Mouse (Mus musculus) hindbrain, embryonic 15.5 days (tissue): ENCODE data around the gene Il34. TPM values are rescaled to one million over a fixed set of nuclear protein-coding genes. Genes with fewer than 3 reads are reported as not detected.

Source experiments
- ATAC-seq: fragments of 200-750 bp; cut with Nextera tagmentation; 2 replicates; pipeline ENCODE4 v1.8.0; 2017; ENCODE audit warnings: low read depth, moderate number of reproducible peaks, moderate TSS enrichment; ENCODE audit not compliant: low FRiP score
- H3K27ac ChIP-seq: fragments of 300-500 bp; sonication (generic); replicated peaks from 2 replicates; pipeline ENCODE4 v1.5.1; 2015; ENCODE audit warnings: mild to moderate bottlenecking, inconsistent platforms
- H3K27me3 ChIP-seq: fragments of 300-500 bp; sonication (generic); 2 replicates; pipeline ENCODE4 v1.6.1; 2015; ENCODE audit warnings: control low read depth, inconsistent platforms
- H3K36me3 ChIP-seq: fragments of 300-500 bp; sonication (generic); 2 replicates; pipeline ENCODE4 v1.6.1; 2015; ENCODE audit warnings: control low read depth, inconsistent platforms
- H3K4me1 ChIP-seq: fragments of 300-500 bp; sonication (generic); replicated peaks from 2 replicates; pipeline ENCODE4 v1.6.1; 2015; ENCODE audit warnings: control low read depth, inconsistent platforms
- H3K4me2 ChIP-seq: fragments of 300-500 bp; sonication (generic); 2 replicates; pipeline ENCODE4 v1.6.1; 2015; ENCODE audit warnings: moderate library complexity, mild to moderate bottlenecking, inconsistent platforms
- H3K4me3 ChIP-seq: fragments of 300-500 bp; sonication (generic); 2 replicates; pipeline ENCODE4 v1.5.1; 2015; ENCODE audit warnings: mild to moderate bottlenecking, inconsistent platforms
- H3K9ac ChIP-seq: fragments of 300-500 bp; sonication (generic); 2 replicates; pipeline ENCODE4 v1.6.1; 2015; ENCODE audit warnings: inconsistent platforms
- H3K9me3 ChIP-seq: fragments of 300-500 bp; sonication (generic); 2 replicates; pipeline ENCODE4 v1.6.1; 2016; ENCODE audit warnings: control low read depth, inconsistent platforms
- WGBS: fragments of 180-500 bp; shearing (Covaris S2); methylation state at CpG from one replicate; pipeline ENCODE4 v1.1.7; 2015; 5-methylcytosine and 5-hydroxymethylcytosine counted together
- polyA plus RNA-seq: library from polyadenylated mRNA; unstranded; fragments of >200 nt; fragmentation: Nextera tagmentation; extraction: Ambion mirVana; gene quantifications from 2 replicates; pipeline ENCODE4 v1.2.1, GENCODE M21; 2015

Gene Il34
- polyA plus RNA-seq = 5.8 and 7.8 TPM in 2 replicates

DNA sequence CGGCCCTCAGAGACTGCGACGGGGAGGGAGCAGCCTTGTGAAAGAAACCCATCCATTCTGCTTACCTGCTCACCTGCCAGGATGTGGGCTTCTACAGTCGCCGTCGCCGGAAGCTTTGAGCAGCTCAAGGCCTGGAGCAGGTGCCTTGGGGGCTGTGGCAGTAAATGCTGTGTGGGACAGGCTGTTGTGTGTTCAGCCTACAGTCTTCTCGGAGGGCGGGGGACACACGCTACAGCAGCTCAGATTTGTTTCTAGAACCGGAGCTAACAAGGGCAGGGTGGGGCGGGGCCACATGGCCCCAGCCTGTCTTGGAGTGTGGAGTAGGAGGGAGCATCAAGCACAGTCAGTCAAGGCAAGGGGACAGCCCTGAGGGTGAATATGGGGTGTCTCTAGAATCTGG, at the start of gene Il34:
TSS of gene Il34 (minus strand) at position 256 of the 400 bp plus-strand sequence.
- no peaks in the 10 kb centered on the region for H3K9me3 ChIP-seq
- WGBS = 40% methylated on average over 12 of the region's 12 CpGs
- no peak within 1 kb of the TSS for H3K4me3 ChIP-seq
- peaks cover 20% of the 10 kb centered on the region for H3K36me3 ChIP-seq
- H3K9ac ChIP-seq = no peak within 1 kb of the TSS
- no peak within 1 kb of the TSS for H3K4me2 ChIP-seq
- no peak within 1 kb of the TSS for H3K27ac ChIP-seq
- no peaks in the 10 kb centered on the region for H3K27me3 ChIP-seq
- ATAC-seq = no peak
- no peaks in the 10 kb centered on the region for H3K4me1 ChIP-seq

DNA sequence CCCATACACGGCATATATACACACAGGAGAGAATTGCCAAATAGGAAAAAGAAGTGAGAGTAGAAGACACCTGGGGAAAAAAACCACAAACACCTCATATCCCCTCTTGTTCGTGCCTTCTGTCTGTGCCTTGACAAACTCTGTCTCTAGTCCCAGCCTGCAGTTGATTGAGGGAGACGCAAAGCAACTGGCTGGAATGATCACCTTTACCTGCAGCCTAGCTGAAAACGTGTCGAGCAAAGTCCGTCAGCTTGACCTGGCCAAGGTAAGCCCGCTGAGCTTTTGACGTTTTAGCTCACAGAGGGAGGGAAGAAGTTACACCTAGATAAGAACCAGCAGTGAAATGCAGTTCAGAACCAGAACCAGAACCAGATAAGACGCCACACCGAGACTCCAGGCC, 45.5 kb upstream of the Il34 start:
- ATAC-seq = no peak
- peaks cover 11% of the 10 kb centered on the region for H3K4me1 ChIP-seq
- H3K9me3 ChIP-seq = no peaks in the 10 kb centered on the region
- 96% methylated on average over 10 of the region's 10 CpGs for WGBS
- no peak overlapping the region for H3K4me3 ChIP-seq
- H3K9ac ChIP-seq = no peak overlapping the region
- no peak overlapping the region for H3K27ac ChIP-seq
- no peak overlapping the region for H3K4me2 ChIP-seq
- peaks cover 66% of the 10 kb centered on the region for H3K36me3 ChIP-seq
- H3K27me3 ChIP-seq = no peaks in the 10 kb centered on the region

DNA sequence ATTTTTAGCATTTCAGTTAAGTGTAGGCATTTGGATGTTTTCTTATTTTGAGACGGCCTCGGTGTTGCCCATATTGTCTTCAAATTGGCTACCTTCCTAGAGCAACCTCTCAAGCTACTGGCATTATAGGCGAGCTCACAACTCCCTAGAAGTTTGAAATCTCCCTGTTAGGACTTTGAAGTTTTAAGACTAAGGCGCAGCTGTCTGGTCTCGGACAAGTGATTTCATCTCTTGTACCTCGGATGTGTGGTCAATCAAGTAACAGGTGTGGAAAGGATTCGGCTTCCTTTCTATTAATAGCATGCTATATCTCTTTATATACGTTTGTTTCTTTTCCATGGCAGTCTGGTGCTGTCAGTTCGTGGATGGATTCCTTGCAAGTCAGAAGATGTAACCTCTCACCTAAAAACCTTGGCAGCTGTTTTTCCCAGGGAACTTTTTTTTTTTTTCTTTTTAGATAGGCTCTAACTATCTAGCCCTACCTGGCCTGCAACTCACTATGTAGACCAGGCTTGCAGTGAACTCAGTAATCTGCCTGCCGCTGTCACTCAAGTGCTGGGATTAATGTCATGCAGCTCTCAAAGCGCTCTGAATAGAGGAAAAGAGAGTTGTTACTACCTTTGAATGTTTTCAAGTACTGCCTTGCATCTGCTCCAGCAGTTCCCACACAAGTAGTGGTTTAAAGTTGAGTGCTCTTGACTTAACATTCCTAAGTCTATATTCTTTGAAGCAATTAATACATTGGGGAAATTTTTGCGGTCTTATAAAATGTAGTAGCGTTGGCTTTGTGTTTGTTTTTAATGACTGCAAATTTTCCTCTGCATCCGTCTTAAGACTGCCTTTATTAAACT, 42.1 kb upstream of the Il34 start:
- Histone ChIP-seq H3K9ac (peak overlapping the region; percentile 95; the same call in 1 of the 2 replicates), H3K27me3 (no peaks in the 10 kb centered on the region), H3K4me3 (peak overlapping the region; percentile 82), H3K36me3 (peaks cover 48% of the 10 kb centered on the region), H3K4me1 (peaks cover 30% of the 10 kb centered on the region), H3K9me3 (no peaks in the 10 kb centered on the region), H3K4me2 (peak overlapping the region; percentile 90), H3K27ac (no peak overlapping the region)
- ATAC-seq = no peak
- 70% methylated on average over 14 of the region's 14 CpGs for WGBS

DNA sequence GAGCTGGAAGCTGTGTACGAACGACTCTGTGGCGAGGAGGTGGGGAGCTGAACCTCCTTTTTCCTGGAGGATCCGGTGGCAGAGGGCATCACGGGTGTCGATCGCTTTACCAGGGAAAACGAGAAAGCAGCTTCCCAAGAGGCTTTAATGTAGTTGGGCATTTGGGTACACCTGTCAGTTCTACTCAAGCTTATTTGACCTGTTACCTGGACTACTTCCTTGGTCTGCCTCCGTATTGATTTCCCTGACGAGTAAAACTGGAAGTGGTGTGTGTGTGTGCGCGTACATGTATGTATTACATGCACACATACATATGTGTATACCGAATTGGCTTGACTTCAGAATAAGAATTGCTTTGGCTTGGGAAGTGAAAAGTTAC, 41.4 kb upstream of the Il34 start:
- peaks cover 30% of the 10 kb centered on the region for H3K4me1 ChIP-seq
- ATAC-seq = peak; percentile 56
- peak overlapping the region; percentile 92 for H3K27ac ChIP-seq
- H3K36me3 ChIP-seq = peaks cover 48% of the 10 kb centered on the region
- H3K9ac ChIP-seq = peak overlapping the region; percentile 95
- peak overlapping the region; percentile 90 for H3K4me2 ChIP-seq
- 3% methylated on average over 13 of the region's 13 CpGs for WGBS
- H3K9me3 ChIP-seq = no peaks in the 10 kb centered on the region
- H3K4me3 ChIP-seq = peak overlapping the region; percentile 82
- H3K27me3 ChIP-seq = no peaks in the 10 kb centered on the region

DNA sequence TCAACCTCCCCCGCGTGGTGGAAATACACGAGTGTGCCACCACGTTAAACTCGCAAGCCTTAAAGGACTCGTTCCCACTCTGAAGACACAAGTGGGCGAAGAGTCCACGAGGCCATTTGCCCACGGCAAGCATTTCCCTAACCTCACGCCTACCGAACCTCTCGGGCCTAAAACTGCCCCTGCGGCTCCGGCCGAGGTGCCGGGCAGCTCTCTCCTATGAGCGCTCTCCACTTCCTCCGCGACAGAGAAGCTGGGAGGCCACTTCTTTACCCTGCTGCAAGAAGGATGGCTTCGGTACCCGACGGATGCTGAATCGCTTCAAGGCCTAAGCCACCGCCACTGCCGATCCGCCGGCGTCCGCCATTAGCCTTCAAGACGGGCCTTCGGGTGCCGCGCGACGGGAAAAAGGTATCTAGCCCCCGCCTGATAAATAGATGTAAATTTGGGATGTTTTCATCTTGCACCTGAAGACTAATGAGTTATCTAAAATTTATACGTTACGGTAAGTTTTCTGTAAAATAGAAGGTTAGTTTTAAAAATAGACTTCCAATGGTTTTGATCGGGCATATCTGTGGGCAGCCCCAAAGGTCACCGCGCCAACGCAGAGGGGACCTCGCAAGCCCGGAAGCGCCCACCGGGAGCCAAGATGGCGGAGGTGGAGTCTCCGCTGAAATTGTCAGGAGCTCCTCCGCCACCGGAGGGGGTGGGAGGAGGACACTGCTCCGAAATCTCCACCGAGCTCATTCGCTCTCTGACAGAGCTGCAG, 40.9 kb upstream of the Il34 start, which contains the start of the genes Cog4 and Sf3b3:
TSS of gene Cog4 (plus strand) at position 196 of the 766 bp plus-strand sequence.
TSS of gene Sf3b3 (minus strand) at position 383 of the 766 bp plus-strand sequence.
- peak; percentile 89 for ATAC-seq
- WGBS = under 1% methylated on average over 53 of the region's 53 CpGs
- peaks cover 45% of the 10 kb centered on the region for H3K36me3 ChIP-seq

DNA sequence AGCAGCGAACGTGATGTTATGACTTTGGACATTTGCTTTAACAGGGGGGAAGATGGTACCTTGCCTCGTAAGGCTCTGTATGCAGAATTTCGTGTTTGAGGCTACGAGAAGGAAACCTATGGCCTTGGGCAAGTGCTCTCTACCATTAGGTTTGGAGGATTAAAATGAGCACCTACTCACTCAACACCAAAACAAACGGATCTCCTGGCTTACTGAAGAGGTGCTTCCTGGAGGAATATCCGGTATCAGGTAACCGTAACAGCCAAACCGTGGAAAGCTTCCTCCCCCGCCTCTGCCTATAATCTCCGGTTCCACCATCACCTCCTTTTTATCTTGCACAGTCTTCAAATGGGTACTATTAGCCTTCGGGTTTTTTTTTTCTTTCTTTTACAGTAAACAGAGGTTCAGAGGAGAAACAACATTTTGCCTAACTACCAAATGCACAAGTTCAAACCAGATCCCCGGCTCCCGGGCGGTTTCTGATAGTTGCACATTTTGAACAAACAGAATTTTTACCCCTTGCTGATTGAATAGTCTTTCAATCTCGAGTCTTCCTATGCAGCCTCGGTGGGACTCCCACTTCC, 40.2 kb upstream of the Il34 start:
- no peak for ATAC-seq
- H3K4me3 ChIP-seq = peak overlapping the region; percentile 82
- H3K4me1 ChIP-seq = peaks cover 30% of the 10 kb centered on the region
- peak overlapping the region; percentile 95 for H3K9ac ChIP-seq
- H3K27ac ChIP-seq = peak overlapping the region; percentile 92
- H3K27me3 ChIP-seq = no peaks in the 10 kb centered on the region
- WGBS = 11% methylated on average over 17 of the region's 17 CpGs
- no peaks in the 10 kb centered on the region for H3K9me3 ChIP-seq
- peak overlapping the region; percentile 90 for H3K4me2 ChIP-seq
- peaks cover 45% of the 10 kb centered on the region for H3K36me3 ChIP-seq

More for the DNA sequence above, 40.9 kb upstream of the Il34 start, which contains the start of the genes Cog4 and Sf3b3:
- H3K27ac ChIP-seq = peak within 1 kb of the TSS; percentile 92
- no peaks in the 10 kb centered on the region for H3K27me3 ChIP-seq
- peak within 1 kb of the TSS; percentile 82 for H3K4me3 ChIP-seq
- H3K4me1 ChIP-seq = peaks cover 30% of the 10 kb centered on the region
- no peaks in the 10 kb centered on the region for H3K9me3 ChIP-seq
- peak within 1 kb of the TSS; percentile 95 for H3K9ac ChIP-seq
- H3K4me2 ChIP-seq = peak within 1 kb of the TSS; percentile 90

DNA sequence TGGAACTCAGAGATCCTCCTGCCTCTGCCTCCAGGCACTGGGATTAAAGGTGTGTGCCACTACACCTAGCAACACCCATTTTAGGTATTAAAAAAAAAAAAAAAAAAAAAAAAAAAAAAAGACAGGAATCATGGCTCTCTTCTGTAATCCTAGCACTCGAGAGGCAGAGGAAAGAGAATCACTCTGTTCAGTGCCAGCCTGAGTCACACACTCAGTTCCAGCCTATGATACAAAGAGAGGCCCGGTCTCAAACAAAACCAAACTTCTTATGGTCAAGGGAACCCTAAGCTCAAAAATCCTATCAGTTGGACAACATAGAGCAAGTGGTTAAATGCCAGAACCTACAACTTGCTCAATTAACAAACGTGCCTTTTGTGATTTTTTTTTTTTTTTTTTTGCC, 39.2 kb upstream of the Il34 start:
- Histone ChIP-seq H3K4me3 (peak overlapping the region; percentile 82; the same call in 1 of the 2 replicates), H3K4me1 (peaks cover 30% of the 10 kb centered on the region), H3K4me2 (peak overlapping the region; percentile 90), H3K9me3 (no peaks in the 10 kb centered on the region), H3K27ac (no peak overlapping the region), H3K36me3 (peaks cover 45% of the 10 kb centered on the region), H3K9ac (no peak overlapping the region), H3K27me3 (no peaks in the 10 kb centered on the region)
- WGBS = 76% methylated on average over 3 of the region's 3 CpGs
- no peak for ATAC-seq

DNA sequence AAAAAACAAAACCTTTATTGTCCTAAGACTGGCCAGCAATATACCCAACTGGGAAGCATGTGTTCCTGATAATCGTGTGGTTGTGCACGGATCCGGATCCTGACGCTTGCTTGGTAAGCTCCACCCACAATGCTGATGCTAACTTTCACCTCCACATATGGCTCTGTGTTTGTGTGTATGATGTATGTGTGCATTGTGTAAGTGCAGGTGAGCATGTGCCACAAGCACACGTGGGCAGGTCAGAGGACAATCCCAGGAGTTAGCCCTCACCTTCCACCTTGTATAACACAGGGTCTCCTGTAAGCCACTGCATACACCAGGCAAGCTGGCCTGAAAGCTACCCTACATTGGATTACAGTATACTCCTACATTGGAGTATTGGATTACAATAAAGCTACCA, 37.5 kb upstream of the Il34 start:
- H3K4me2 ChIP-seq = no peak overlapping the region
- peaks cover 28% of the 10 kb centered on the region for H3K4me1 ChIP-seq
- no peak overlapping the region for H3K9ac ChIP-seq
- H3K27ac ChIP-seq = no peak overlapping the region
- H3K36me3 ChIP-seq = peaks cover 58% of the 10 kb centered on the region
- no peak overlapping the region for H3K4me3 ChIP-seq
- no peaks in the 10 kb centered on the region for H3K9me3 ChIP-seq
- H3K27me3 ChIP-seq = no peaks in the 10 kb centered on the region
- 84% methylated on average over 5 of the region's 5 CpGs for WGBS
- no peak for ATAC-seq

DNA sequence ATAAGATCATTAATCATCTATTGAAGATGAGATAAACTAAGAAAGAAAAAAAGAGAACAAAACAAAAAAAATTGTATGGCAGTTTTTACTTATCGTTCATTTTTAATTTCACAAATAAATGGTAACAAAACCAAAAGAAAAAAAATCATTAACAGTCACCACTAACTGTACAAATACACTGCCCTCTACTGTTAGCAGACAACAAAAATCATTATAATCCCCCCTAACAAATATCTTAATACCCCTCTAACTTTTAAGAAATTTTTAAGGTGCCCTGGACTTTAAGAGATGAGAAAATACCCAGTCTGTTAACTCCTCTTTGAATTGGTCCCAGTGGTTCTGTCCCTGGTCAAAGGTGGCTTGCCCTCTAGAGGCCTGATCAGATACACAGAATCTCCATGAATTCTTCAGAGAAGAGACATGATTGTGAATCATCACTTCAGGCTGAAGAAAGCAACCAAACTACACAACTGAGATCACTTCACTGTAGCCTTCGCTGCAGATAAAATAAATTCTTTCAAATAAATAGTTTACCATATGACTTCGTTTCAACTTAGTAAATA, 36.4 kb upstream of the Il34 start:
- Histone ChIP-seq H3K27ac (no peak overlapping the region), H3K4me3 (no peak overlapping the region), H3K9ac (no peak overlapping the region), H3K9me3 (no peaks in the 10 kb centered on the region), H3K27me3 (no peaks in the 10 kb centered on the region), H3K4me2 (no peak overlapping the region), H3K36me3 (peaks cover 68% of the 10 kb centered on the region), H3K4me1 (peaks cover 19% of the 10 kb centered on the region)
- ATAC-seq = no peak
- WGBS = 95% methylated on average over 3 of the region's 3 CpGs

DNA sequence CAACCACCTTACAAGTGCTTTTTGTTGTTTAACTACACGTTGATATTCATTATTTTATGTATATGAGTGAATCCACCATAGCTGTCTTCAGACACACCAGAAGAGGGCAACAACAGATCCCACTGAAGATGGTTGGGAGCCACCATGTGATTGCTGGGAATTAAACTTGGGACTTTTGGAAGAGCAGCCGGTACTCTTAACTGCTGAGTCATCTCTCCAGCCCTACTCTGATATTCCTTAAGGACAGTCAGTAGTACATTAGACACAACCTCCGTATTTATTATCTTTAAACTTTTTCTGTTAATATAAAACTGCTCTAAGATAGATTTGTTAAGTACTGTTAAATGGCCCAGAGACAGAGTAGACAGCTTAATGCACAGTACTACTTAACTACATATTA, 26.2 kb upstream of the Il34 start:
- Histone ChIP-seq H3K4me2 (no peak overlapping the region), H3K9me3 (no peaks in the 10 kb centered on the region), H3K4me3 (no peak overlapping the region), H3K27ac (no peak overlapping the region), H3K36me3 (peaks cover 93% of the 10 kb centered on the region), H3K27me3 (no peaks in the 10 kb centered on the region), H3K4me1 (no peaks in the 10 kb centered on the region), H3K9ac (no peak overlapping the region)
- no peak for ATAC-seq
- 90% methylated on average over 3 of the region's 3 CpGs for WGBS

DNA sequence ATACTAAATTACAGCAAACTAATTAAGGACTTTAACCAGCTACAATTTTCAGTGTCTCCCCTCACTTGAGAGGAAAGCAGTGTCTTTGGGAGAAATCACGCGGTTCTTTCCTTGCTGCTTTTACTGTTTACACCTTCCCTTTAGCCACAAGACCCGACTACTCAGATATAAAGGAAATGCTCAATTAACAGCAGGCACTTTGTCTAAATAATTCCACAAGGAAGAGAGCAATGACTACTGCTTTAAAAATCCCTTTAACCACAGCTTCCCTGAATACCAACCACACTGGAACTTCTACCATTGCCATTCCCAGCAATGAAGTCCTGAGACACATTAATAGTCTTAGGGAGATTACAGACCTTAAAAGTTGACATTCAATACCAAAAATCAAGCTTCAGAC, 22.8 kb upstream of the Il34 start:
- Histone ChIP-seq H3K36me3 (peaks cover 93% of the 10 kb centered on the region), H3K27ac (no peak overlapping the region), H3K9me3 (no peaks in the 10 kb centered on the region), H3K4me3 (no peak overlapping the region), H3K4me1 (no peaks in the 10 kb centered on the region), H3K9ac (no peak overlapping the region), H3K27me3 (no peaks in the 10 kb centered on the region), H3K4me2 (no peak overlapping the region)
- no peak for ATAC-seq
- 90% methylated on average over 3 of the region's 3 CpGs for WGBS
